Mouse (Mus musculus): Measurements from ENCODE around the gene Havcr2.
"Not testable (repeated sequence)": the region's sequence is repeated elsewhere in the genome, so short reads cannot be mapped to it uniquely, and the experiment has no call there.

The Havcr2 gene

DNA sequence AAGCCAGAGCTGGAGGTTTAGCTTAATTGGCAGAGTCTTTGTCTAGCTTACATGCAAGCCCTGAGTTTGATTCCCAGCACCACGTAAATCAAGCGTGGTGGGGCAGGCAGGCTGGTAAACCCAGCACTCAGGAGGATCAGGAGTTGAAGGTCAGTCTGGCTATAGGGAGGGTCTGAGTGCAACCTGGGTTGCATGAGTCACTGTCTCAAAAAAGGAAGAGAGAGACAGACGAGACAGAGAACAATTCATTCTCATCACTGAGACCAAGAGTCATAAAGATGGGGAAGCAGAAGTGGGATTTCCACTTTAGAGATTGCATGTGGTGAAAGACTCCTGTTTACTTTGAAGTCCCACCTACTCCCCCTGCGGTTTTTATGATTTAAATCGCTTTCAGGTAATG lies 6.6 kb downstream of the Havcr2 start:
- no peak for DNase-seq (ENCODE audit: low spot score in 2 of 2)

DNA sequence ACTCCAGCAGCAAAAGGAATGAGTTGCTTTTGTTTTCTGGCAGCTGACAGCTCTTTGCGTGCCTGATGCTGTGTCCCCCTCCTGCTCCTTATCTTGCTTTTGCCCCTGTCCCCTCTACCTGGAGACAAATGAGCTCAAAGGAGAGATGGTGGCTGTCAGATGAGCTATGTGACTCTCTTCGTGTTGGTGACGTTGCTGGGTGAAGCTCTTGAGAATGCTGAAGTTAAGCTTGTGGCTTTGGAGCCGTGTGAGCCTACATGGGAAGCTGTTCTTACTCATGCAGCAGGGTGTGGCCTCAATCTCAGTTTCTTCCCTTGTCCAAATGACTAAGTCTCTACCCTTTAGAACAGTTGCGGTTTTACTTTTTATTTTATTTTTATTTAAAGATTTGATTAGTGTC lies 7.2 kb downstream of the Havcr2 start:
- no peak for DNase-seq (ENCODE audit: low spot score in 2 of 2)

- no peak for DNase-seq (ENCODE audit: low spot score in 2 of 2)
These were observed 12.1 kb downstream of the Havcr2 start for GRCm38 (mm10) chr11:46466878-46467277.

- DNase-seq (ENCODE audit: low spot score in 2 of 2): no peak
These were observed 19.5 kb downstream of the Havcr2 start for GRCm38 (mm10) chr11:46474220-46474619.

- no peak for DNase-seq (ENCODE audit: low spot score in 2 of 2)
These were observed 24.6 kb downstream of the Havcr2 start for GRCm38 (mm10) chr11:46479311-46479710.

- peak; percentile 3 to 10 for DNase-seq (ENCODE audit: low spot score in 2 of 2)
These were observed 25.8 kb downstream of the Havcr2 start for GRCm38 (mm10) chr11:46480517-46480916.

GRCm38 (mm10) chr11:46488231-46488630 lies 33.5 kb downstream of the Havcr2 start:
- DNase-seq (ENCODE audit: low spot score in 2 of 2): no peak

- DNase-seq (ENCODE audit: low spot score in 2 of 2): peak in 1 of 2 experiments; percentile 7
These were observed 33.9 kb downstream of the Havcr2 start for GRCm38 (mm10) chr11:46488650-46489049.

DNA sequence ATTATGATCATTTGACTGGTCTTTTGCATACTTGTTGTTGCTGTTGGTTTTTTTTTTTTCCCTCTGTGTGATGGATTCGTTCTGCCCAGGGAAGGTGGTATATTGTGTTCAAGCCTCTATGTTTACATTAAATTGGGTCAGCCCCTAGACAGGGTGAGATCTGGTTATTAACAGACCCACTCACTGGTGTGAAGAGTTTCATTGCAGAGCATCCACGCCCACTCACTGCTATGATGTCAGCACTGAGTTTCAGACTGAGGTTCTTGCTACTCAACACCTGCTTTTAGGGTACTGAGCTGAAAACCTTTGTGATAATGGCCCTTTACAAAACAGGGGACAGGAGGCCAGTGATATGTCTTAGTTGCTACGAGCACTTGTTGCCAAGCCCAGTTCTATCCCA lies 52.4 kb downstream of the Havcr2 start:
- DNase-seq (ENCODE audit: low spot score in 2 of 2): no peak

GRCm38 (mm10) chr11:46509900-46510299 lies 55.2 kb downstream of the Havcr2 start:
- DNase-seq (ENCODE audit: low spot score in 2 of 2): no peak

- DNase-seq (ENCODE audit: low spot score in 2 of 2): not testable (repeated sequence)
These were observed 66.6 kb downstream of the Havcr2 start for GRCm38 (mm10) chr11:46521341-46521740.

GRCm38 (mm10) chr11:46522719-46523118 lies 68.0 kb downstream of the Havcr2 start:
- DNase-seq (ENCODE audit: low spot score in 2 of 2): no peak

- no peak for DNase-seq (ENCODE audit: low spot score in 2 of 2)
These were observed 69.2 kb downstream of the Havcr2 start, which contains the start of gene Gm12169 for GRCm38 (mm10) chr11:46523912-46524311. TSS of gene Gm12169 (plus strand) at chr11:46524212.

GRCm38 (mm10) chr11:46530149-46530548 lies 75.4 kb downstream of the Havcr2 start:
- no peak for DNase-seq (ENCODE audit: low spot score in 2 of 2)
